Mouse (Mus musculus) kidney, adult 2 months (tissue): ENCODE results near the gene Sesn3.

Source experiments
- CTCF ChIP-seq: fragments of 200-500 bp; conservative IDR thresholded peaks from 2 replicates; pipeline ENCODE4 v1.5.1; 2011; ENCODE audit warnings: low read depth, mild to moderate bottlenecking, control low read depth, low read length, moderate library complexity, mixed read lengths; ENCODE audit not compliant: insufficient read depth, insufficient read length
- POLR2A ChIP-seq: fragments of 200-500 bp; IDR thresholded peaks from one replicate; pipeline ENCODE4 v1.6.1; 2011; ENCODE audit warnings: low read depth, low read length, control low read depth

- TF ChIP-seq POLR2A (no peak), CTCF (no peak)
Observed at GRCm38 (mm10) chr9:14246016-14246799, 28.7 kb upstream of the Sesn3 start.
